Mouse (Mus musculus): ENCODE measurements around the gene Urb1.

- TF ChIP-seq CTCF (IDR thresholded peaks at IDR 0.05; ENCODE audit: borderline replicate concordance, extremely low read depth, insufficient read depth, insufficient read length) (no peak), POLR2A (IDR thresholded peaks at IDR 0.05; ENCODE audit: borderline replicate concordance, extremely low read depth, insufficient read depth, insufficient read length, poor library complexity, severe bottlenecking) (no peak)
These were observed 19.3 kb downstream of the Urb1 start for GRCm38 (mm10) chr16:90790946-90791345.
